Mouse (Mus musculus): ENCODE data around the gene Prss42. TPM values are rescaled to one million over a fixed set of nuclear protein-coding genes. Genes with fewer than 3 reads are reported as not detected.
"Not testable (repeated sequence)": the region's sequence is repeated elsewhere in the genome, so short reads cannot be mapped to it uniquely, and the experiment has no call there.

Gene Prss42
- polyA plus RNA-seq, 1 experiment from 2014 or later, result not detected

- DNase-seq, result no peak
- 92% methylated on average over 3 of the region's 3 CpGs for WGBS
- no peaks in the 10 kb centered on the region for H3K36me3 ChIP-seq (ENCODE audit: insufficient read depth)
Measured at GRCm38 (mm10) chr9:110788169-110788568, 9.8 kb upstream of the Prss42 start.

DNA sequence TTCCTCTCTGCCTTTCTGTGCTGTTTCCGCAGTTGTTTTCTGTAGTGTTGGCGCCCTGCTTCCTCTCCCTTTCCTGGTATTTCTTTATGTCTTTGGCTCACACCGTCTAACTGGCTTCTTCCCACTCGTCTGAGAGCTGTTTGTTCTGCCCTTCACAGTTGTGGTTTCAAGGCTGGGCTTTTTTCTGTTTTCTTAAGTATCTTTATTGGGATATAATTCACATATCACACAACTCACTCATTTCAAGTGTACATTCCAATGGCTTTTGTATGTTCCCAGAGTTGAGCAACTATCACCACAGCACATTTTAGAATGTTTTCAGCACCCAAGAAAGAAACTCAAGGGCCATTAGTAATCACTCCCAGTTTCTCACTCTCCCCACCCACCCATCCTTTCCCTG, 7.5 kb upstream of the Prss42 start:
- Histone ChIP-seq H3K27ac (ENCODE audit: low read depth) (no peak overlapping the region), H3K9me3 (ENCODE audit: low read depth, low read length) (no peaks in the 10 kb centered on the region), H3K4me2 (no peak overlapping the region), H3K4me1 (ENCODE audit: insufficient read depth) (no peaks in the 10 kb centered on the region), H3K27me3 (ENCODE audit: insufficient read depth, low read length) (no peaks in the 10 kb centered on the region), H3K36me3 (ENCODE audit: insufficient read depth) (no peaks in the 10 kb centered on the region), H3K4me3 (ENCODE audit: low read depth, low read length) (no peak overlapping the region), H3K9ac (no peak overlapping the region)
- TF ChIP-seq CTCF (IDR thresholded peaks at IDR 0.05; ENCODE audit: low read depth), result no peak
- no peak for DNase-seq
- ATAC-seq (ENCODE audit: insufficient read depth), result no peak
- 49% methylated on average over 4 of the region's 4 CpGs for WGBS

More at GRCm38 (mm10) chr9:110788169-110788568, 9.8 kb upstream of the Prss42 start:
- no peaks in the 10 kb centered on the region for H3K4me1 ChIP-seq (ENCODE audit: insufficient read depth)
- no peak for ATAC-seq (ENCODE audit: insufficient read depth)
- no peak overlapping the region for H3K4me2 ChIP-seq
- H3K27me3 ChIP-seq (ENCODE audit: insufficient read depth, low read length), result no peaks in the 10 kb centered on the region
- no peaks in the 10 kb centered on the region for H3K9me3 ChIP-seq (ENCODE audit: low read depth, low read length)
- no peak overlapping the region for H3K27ac ChIP-seq (ENCODE audit: low read depth)
- no peak for TF ChIP-seq CTCF (IDR thresholded peaks at IDR 0.05; ENCODE audit: low read depth)
- H3K9ac ChIP-seq, result no peak overlapping the region
- H3K4me3 ChIP-seq (ENCODE audit: low read depth, low read length), result no peak overlapping the region

- WGBS, result 74% methylated on average over 10 of the region's 10 CpGs
- ATAC-seq (ENCODE audit: insufficient read depth) (no peak), DNase-seq (no peak)
- no peak overlapping the region for H3K4me2 ChIP-seq
- H3K9me3 ChIP-seq (ENCODE audit: low read depth, low read length), result no peaks in the 10 kb centered on the region
- no peaks in the 10 kb centered on the region for H3K4me1 ChIP-seq (ENCODE audit: insufficient read depth)
- no peak overlapping the region for H3K9ac ChIP-seq
- no peak for TF ChIP-seq CTCF (IDR thresholded peaks at IDR 0.05; ENCODE audit: low read depth)
- no peaks in the 10 kb centered on the region for H3K36me3 ChIP-seq (ENCODE audit: insufficient read depth)
- no peak overlapping the region for H3K4me3 ChIP-seq (ENCODE audit: low read depth, low read length)
- no peak overlapping the region for H3K27ac ChIP-seq (ENCODE audit: low read depth)
- no peaks in the 10 kb centered on the region for H3K27me3 ChIP-seq (ENCODE audit: insufficient read depth, low read length)
Measured at GRCm38 (mm10) chr9:110797013-110797412, 953 bp upstream of the Prss42 start.

DNA sequence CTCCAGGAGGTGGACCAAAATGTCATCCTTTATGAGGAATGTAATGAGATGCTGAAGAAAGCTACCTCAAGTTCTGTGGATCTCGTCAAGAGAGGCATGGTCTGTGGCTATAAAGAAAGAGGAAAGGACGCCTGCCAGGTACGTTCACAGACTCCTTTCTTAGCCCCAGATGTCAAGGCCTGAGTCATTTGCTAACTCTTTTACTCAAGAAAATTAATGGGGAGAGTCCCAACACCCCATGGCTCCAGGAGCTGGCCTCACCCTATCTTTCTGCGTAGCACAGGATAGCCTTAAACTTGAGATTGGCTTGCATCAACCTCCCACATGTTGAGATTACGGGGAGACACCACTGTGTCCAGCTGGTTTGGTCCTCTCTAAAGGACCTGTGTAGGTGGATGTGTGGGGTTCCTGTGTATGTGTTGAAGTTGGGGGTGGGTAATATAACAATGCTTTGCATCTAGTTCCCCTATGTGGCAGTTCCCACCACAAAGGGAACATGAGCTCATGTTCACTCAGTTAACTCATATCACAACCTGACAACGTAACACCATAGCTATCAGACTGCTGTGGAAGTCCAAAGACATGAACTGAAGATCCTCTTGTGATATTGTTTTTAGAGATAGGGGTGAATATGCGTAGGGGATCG, 3.0 kb downstream of the Prss42 start:
- DNase-seq (no peak), ATAC-seq (ENCODE audit: insufficient read depth) (no peak)
- 83% methylated on average over 8 of the region's 8 CpGs for WGBS
- no peaks in the 10 kb centered on the region for H3K4me1 ChIP-seq (ENCODE audit: insufficient read depth)
- no peak for TF ChIP-seq CTCF (IDR thresholded peaks at IDR 0.05; ENCODE audit: low read depth)
- no peaks in the 10 kb centered on the region for H3K27me3 ChIP-seq (ENCODE audit: insufficient read depth, low read length)
- H3K9ac ChIP-seq, result no peak overlapping the region
- H3K9me3 ChIP-seq (ENCODE audit: low read depth, low read length), result no peaks in the 10 kb centered on the region
- H3K27ac ChIP-seq (ENCODE audit: low read depth), result no peak overlapping the region
- no peak overlapping the region for H3K4me2 ChIP-seq
- no peak overlapping the region for H3K4me3 ChIP-seq (ENCODE audit: low read depth, low read length)
- no peaks in the 10 kb centered on the region for H3K36me3 ChIP-seq (ENCODE audit: insufficient read depth)

- Histone ChIP-seq H3K27ac (ENCODE audit: low read depth) (no peak overlapping the region), H3K4me1 (ENCODE audit: insufficient read depth) (no peaks in the 10 kb centered on the region), H3K4me3 (ENCODE audit: low read depth, low read length) (no peak overlapping the region), H3K27me3 (ENCODE audit: insufficient read depth, low read length) (no peaks in the 10 kb centered on the region), H3K4me2 (no peak overlapping the region), H3K9ac (no peak overlapping the region), H3K36me3 (ENCODE audit: insufficient read depth) (no peaks in the 10 kb centered on the region), H3K9me3 (ENCODE audit: low read depth, low read length) (no peaks in the 10 kb centered on the region)
- ATAC-seq (ENCODE audit: insufficient read depth) (no peak), DNase-seq (no peak)
- no peak for TF ChIP-seq CTCF (IDR thresholded peaks at IDR 0.05; ENCODE audit: low read depth)
- WGBS, result 57% methylated on average over 4 of the region's 4 CpGs
Measured at GRCm38 (mm10) chr9:110803294-110803693, 5.3 kb downstream of the Prss42 start.

GRCm38 (mm10) chr9:110810051-110810450, 12.1 kb downstream of the Prss42 start:
- ATAC-seq (ENCODE audit: insufficient read depth) (no peak), DNase-seq (no peak)
- no peak overlapping the region for H3K9ac ChIP-seq
- H3K4me3 ChIP-seq (ENCODE audit: low read depth, low read length), result no peak overlapping the region
- no peak overlapping the region for H3K27ac ChIP-seq (ENCODE audit: low read depth)
- H3K4me2 ChIP-seq, result no peak overlapping the region
- no peaks in the 10 kb centered on the region for H3K9me3 ChIP-seq (ENCODE audit: low read depth, low read length)
- H3K27me3 ChIP-seq (ENCODE audit: insufficient read depth, low read length), result no peaks in the 10 kb centered on the region
- WGBS, result 83% methylated on average over 4 of the region's 4 CpGs
- no peaks in the 10 kb centered on the region for H3K4me1 ChIP-seq (ENCODE audit: insufficient read depth)
- H3K36me3 ChIP-seq (ENCODE audit: insufficient read depth), result no peaks in the 10 kb centered on the region
- TF ChIP-seq CTCF (IDR thresholded peaks at IDR 0.05; ENCODE audit: low read depth), result no peak

- Histone ChIP-seq H3K36me3 (ENCODE audit: insufficient read depth) (no peaks in the 10 kb centered on the region), H3K9me3 (ENCODE audit: low read depth, low read length) (no peaks in the 10 kb centered on the region), H3K9ac (no peak within 1 kb of the TSS), H3K27ac (ENCODE audit: low read depth) (no peak within 1 kb of the TSS), H3K4me1 (ENCODE audit: insufficient read depth) (no peaks in the 10 kb centered on the region), H3K27me3 (ENCODE audit: insufficient read depth, low read length) (no peaks in the 10 kb centered on the region), H3K4me2 (no peak within 1 kb of the TSS), H3K4me3 (ENCODE audit: low read depth, low read length) (no peak within 1 kb of the TSS)
- no peak for TF ChIP-seq CTCF (IDR thresholded peaks at IDR 0.05; ENCODE audit: low read depth)
- no peak for ATAC-seq (ENCODE audit: insufficient read depth)
- WGBS, result 50% methylated on average over 18 of the region's 18 CpGs
- DNase-seq, result no peak
Measured at GRCm38 (mm10) chr9:110813789-110814188, 15.8 kb downstream of the Prss42 start, which contains the start of gene Prss44. Prss44 (plus strand) TSS chr9:110813994.

- H3K27ac ChIP-seq (ENCODE audit: low read depth); H3K4me2 ChIP-seq; H3K36me3 ChIP-seq (ENCODE audit: insufficient read depth); DNase-seq; H3K4me3 ChIP-seq (ENCODE audit: low read depth, low read length); H3K27me3 ChIP-seq (ENCODE audit: insufficient read depth, low read length); ATAC-seq (ENCODE audit: insufficient read depth); H3K9ac ChIP-seq; H3K9me3 ChIP-seq (ENCODE audit: low read depth, low read length); H3K4me1 ChIP-seq (ENCODE audit: insufficient read depth): not testable (repeated sequence)
Measured at GRCm38 (mm10) chr9:110820546-110820945, 22.6 kb downstream of the Prss42 start.

Data from lung, embryonic 14.5 days (tissue).